Mouse (Mus musculus) heart, embryonic 13.5 days (tissue): ENCODE results near the gene Krt32. TPM values are rescaled to one million over a fixed set of nuclear protein-coding genes. Genes with fewer than 3 reads are reported as not detected.

Experiments
- ATAC-seq: fragments of 200-750 bp; cut with Nextera tagmentation; 2 replicates; pipeline ENCODE4 v1.8.0; 2017; ENCODE audit warnings: moderate TSS enrichment; ENCODE audit not compliant: insufficient number of reproducible peaks, low FRiP score, low TSS enrichment; ENCODE audit errors: extremely low read depth
- H3K27ac ChIP-seq: fragments of 300-500 bp; sonication (generic); replicated peaks from 2 replicates; pipeline ENCODE4 v1.5.1; 2015; ENCODE audit warnings: moderate library complexity, mild to moderate bottlenecking, inconsistent platforms
- H3K27me3 ChIP-seq: fragments of 300-500 bp; sonication (generic); replicated peaks from 2 replicates; pipeline ENCODE4 v1.6.1; 2015; ENCODE audit warnings: mild to moderate bottlenecking, inconsistent platforms
- H3K36me3 ChIP-seq: fragments of 300-500 bp; sonication (generic); 2 replicates; pipeline ENCODE4 v1.6.1; 2015; ENCODE audit warnings: mild to moderate bottlenecking, inconsistent platforms
- H3K4me1 ChIP-seq: fragments of 300-500 bp; sonication (generic); 2 replicates; pipeline ENCODE4 v1.6.1; 2015; ENCODE audit warnings: inconsistent platforms
- H3K4me2 ChIP-seq: fragments of 300-500 bp; sonication (generic); 2 replicates; pipeline ENCODE4 v1.6.1; 2015; ENCODE audit warnings: inconsistent platforms, mild to moderate bottlenecking, moderate library complexity
- H3K4me3 ChIP-seq: fragments of 300-500 bp; sonication (generic); 2 replicates; pipeline ENCODE4 v1.5.1; 2015; ENCODE audit warnings: moderate library complexity, mild to moderate bottlenecking, inconsistent platforms
- H3K9ac ChIP-seq: fragments of 300-500 bp; sonication (generic); 2 replicates; pipeline ENCODE4 v1.6.1; 2015; ENCODE audit warnings: inconsistent platforms, mild to moderate bottlenecking, moderate library complexity
- H3K9me3 ChIP-seq: fragments of 300-500 bp; sonication (generic); 2 replicates; pipeline ENCODE4 v1.6.1; 2016; ENCODE audit warnings: inconsistent platforms
- WGBS: fragments of 180-500 bp; shearing (Covaris S2); methylation state at CpG from one replicate; pipeline ENCODE4 v1.1.7; 2015; ENCODE audit warnings: mixed read lengths; 5-methylcytosine and 5-hydroxymethylcytosine counted together
- polyA plus RNA-seq: library from polyadenylated mRNA; unstranded; fragments of >200 nt; fragmentation: Nextera tagmentation; extraction: Ambion mirVana; gene quantifications from 2 replicates; pipeline ENCODE4 v1.2.1, GENCODE M21; 2015

Gene Krt32
- not detected in 2 replicates for polyA plus RNA-seq

DNA sequence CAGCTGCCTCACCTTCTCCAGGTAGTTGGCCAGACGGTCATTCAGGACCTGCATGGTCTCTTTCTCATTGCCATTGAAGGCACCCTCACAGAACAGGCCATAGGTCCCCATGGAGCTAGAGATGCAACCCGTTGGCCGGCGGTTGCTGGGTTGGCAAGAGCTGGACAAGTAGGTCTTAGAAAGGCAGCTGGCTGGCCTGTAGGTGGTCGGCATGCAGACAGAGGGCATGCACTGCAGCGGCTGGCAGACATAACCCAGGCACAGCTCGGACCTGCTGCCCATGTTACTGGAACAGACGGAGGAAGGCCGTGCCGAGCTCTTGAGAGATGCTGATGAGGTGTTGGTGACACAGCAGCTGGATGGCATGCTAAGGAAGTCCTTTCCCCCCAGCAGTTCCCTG lies at the start of gene Krt32:
TSS of gene Krt32 (minus strand) at position 366 of the 400 bp plus-strand sequence.
- no peaks in the 10 kb centered on the region for H3K4me1 ChIP-seq
- H3K9me3 ChIP-seq: peaks cover 2% of the 10 kb centered on the region; the same call in 1 of the 2 replicates
- no peak within 1 kb of the TSS for H3K27ac ChIP-seq
- no peak for ATAC-seq
- H3K4me3 ChIP-seq: no peak within 1 kb of the TSS
- H3K36me3 ChIP-seq: no peaks in the 10 kb centered on the region
- 85% methylated on average over 10 of the region's 10 CpGs for whole genome bisulfite sequencing
- H3K4me2 ChIP-seq: no peak within 1 kb of the TSS
- H3K9ac ChIP-seq: no peak within 1 kb of the TSS
- 0 out of 2 replicates have a peak, but pooled peaks cover 4% of the 10 kb centered on the region for H3K27me3 ChIP-seq

DNA sequence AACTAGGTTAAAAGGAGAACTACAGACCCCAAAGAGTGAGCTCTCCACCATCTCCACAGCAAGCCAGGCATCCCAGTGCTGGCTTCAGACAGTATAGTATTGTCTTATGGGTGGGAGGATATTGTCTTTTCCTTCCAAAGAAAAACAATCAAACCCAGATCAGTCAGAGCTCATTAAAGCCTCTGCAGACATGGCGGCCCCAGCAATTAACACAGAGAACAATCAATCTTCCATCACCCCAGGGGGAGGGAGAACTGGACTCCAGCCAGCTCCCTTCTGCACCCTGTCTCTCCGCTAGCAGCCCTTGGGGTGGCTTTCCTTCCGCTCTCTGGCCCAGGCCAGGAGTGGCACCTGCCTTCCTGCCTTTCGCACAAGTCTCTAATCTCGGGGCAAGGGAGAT lies 49.7 kb upstream of the Krt32 start:
- 50% methylated on average over 5 of the region's 5 CpGs for WGBS

DNA sequence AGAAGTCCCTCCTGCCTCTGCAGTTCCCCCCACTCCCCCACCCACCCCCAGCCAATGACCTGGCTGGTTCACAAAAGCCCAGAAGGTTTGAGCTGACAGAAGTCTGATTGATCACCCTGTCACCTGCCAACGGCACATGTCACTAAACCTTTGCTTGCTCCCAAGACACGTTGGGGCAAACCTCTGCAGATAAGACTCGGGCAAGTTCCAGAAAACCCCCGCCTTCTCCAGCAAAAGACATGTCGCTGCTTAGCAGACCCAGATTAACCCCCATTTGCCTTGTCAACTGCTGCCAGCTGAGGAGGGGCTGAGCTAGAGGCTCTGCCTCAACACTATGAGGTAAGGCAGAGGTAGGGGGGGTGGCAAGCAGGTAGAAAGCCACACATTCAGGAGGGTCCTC lies 48.5 kb upstream of the Krt32 start:
- no peak overlapping the region for H3K4me2 ChIP-seq
- peaks cover 22% of the 10 kb centered on the region for H3K4me1 ChIP-seq
- no peak overlapping the region for H3K4me3 ChIP-seq
- WGBS: 16% methylated on average over 5 of the region's 5 CpGs
- H3K9me3 ChIP-seq: no peaks in the 10 kb centered on the region
- H3K36me3 ChIP-seq: peaks cover 10% of the 10 kb centered on the region
- no peak for ATAC-seq
- H3K27me3 ChIP-seq: peaks cover 36% of the 10 kb centered on the region
- no peak overlapping the region for H3K27ac ChIP-seq
- no peak overlapping the region; the same call in 1 of the 2 replicates for H3K9ac ChIP-seq

More for the DNA sequence above, 49.7 kb upstream of the Krt32 start:
- Histone ChIP-seq H3K4me1 (peaks cover 19% of the 10 kb centered on the region), H3K4me3 (no peak overlapping the region), H3K27me3 (peaks cover 36% of the 10 kb centered on the region), H3K9me3 (no peaks in the 10 kb centered on the region), H3K9ac (no peak overlapping the region), H3K27ac (no peak overlapping the region), H3K4me2 (no peak overlapping the region), H3K36me3 (peaks cover 17% of the 10 kb centered on the region)
- ATAC-seq: no peak

DNA sequence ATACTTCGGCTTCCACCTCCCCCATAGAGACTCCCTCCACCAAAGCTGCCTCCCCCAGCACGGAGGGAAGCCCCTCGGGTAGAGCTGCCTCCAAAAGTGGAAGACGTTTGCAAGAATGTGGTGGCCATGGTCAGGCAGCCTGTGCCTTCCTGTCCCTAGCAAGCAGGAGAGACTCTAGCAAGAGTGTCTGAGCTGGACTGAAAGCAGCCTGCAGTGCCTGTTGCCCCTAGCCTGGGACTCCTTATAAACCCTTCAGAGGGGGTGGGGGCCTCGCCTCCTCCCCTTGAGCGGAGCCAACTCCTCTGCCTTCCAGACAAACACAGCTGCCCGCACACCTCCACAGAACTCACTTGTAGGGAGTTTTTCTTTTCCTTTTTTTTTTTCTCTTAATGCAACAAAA lies 47.7 kb upstream of the Krt32 start, which contains the start of gene Krt15:
TSS of gene Krt15 (minus strand) at position 198 of the 400 bp plus-strand sequence.
- H3K4me2 ChIP-seq: no peak within 1 kb of the TSS
- H3K4me3 ChIP-seq: no peak within 1 kb of the TSS
- peaks cover 6% of the 10 kb centered on the region for H3K36me3 ChIP-seq
- no peak within 1 kb of the TSS; the same call in 1 of the 2 replicates for H3K9ac ChIP-seq
- peaks cover 22% of the 10 kb centered on the region for H3K4me1 ChIP-seq
- no peaks in the 10 kb centered on the region for H3K9me3 ChIP-seq
- no peak for ATAC-seq
- H3K27ac ChIP-seq: no peak within 1 kb of the TSS
- peaks cover 36% of the 10 kb centered on the region for H3K27me3 ChIP-seq
- WGBS: 50% methylated on average over 7 of the region's 7 CpGs

DNA sequence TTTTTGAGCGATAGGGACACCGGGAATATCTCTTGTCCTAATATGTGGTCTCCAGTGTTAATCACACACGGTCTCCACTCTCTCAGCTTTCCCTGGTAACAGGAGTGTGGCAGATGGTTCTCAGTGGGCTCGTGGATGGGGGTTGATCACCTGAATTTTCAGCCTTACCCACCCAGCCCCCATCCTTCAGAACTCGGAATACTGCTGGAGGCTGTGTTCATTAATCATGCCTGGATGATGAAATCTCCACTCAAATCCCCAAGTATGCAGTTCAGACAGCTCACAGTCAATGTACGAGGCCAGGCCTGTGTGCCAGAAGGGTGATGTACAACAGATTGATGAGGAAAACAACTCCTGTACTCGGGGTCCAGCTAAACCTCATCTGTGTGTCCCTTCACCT lies 36.9 kb upstream of the Krt32 start:
- Histone ChIP-seq H3K27me3 (no peaks in the 10 kb centered on the region), H3K36me3 (no peaks in the 10 kb centered on the region)

DNA sequence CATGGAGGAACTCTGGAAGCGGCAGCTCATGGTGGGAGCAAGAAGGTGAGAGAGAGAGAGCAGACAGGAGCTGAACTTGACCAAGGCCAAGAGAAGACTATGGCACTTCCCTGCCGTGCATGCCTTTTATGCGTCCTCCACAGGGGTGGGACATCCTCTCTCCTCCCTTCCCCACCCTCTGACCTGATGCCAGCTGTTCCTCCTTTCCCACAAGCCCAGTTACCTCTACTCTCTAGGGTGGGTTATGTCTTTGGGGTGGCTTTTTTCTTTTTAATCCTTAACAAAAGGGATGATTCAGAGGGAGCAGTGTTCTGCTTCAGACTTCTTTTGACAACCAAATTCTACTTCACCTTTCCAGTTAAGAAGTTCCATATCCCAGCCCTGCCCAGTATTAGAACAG lies 33.4 kb upstream of the Krt32 start, which contains the start of gene Krt13:
TSS of gene Krt13 (minus strand) at position 101 of the 400 bp plus-strand sequence.
- no peak within 1 kb of the TSS for H3K4me2 ChIP-seq
- H3K9me3 ChIP-seq: no peaks in the 10 kb centered on the region
- H3K27me3 ChIP-seq: no peaks in the 10 kb centered on the region
- no peak for ATAC-seq
- H3K36me3 ChIP-seq: no peaks in the 10 kb centered on the region
- H3K4me1 ChIP-seq: peaks cover 19% of the 10 kb centered on the region
- 71% methylated on average over 3 of the region's 3 CpGs for WGBS
- no peak within 1 kb of the TSS for H3K4me3 ChIP-seq
- no peak within 1 kb of the TSS for H3K27ac ChIP-seq
- H3K9ac ChIP-seq: no peak within 1 kb of the TSS

More for the DNA sequence above, 36.9 kb upstream of the Krt32 start:
- H3K4me1 ChIP-seq: peaks cover 17% of the 10 kb centered on the region
- H3K4me3 ChIP-seq: no peak overlapping the region
- H3K27ac ChIP-seq: no peak overlapping the region
- no peak for ATAC-seq
- H3K4me2 ChIP-seq: no peak overlapping the region
- H3K9me3 ChIP-seq: no peaks in the 10 kb centered on the region
- no peak overlapping the region for H3K9ac ChIP-seq
- 71% methylated on average over 7 of the region's 7 CpGs for WGBS

DNA sequence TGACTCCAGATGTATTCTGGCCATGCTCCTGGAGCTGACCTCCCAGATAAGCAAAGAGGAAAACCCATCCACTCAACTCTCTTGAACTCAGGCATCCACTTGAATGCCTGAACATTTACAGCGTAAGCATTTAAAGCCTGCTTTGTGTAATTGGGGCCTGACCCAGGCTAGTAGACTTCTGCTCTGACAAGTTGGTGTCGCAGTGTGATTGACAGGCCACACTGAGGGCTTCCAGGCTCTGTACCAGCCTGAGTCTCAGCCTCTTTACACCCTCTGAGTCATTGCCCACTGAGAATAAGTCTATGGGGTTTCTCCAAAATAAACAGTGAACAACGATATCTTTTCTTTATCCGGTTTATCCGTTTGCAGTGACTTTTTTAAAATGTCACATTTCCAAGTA lies 32.3 kb upstream of the Krt32 start:
- peaks cover 13% of the 10 kb centered on the region for H3K4me1 ChIP-seq
- no peak overlapping the region for H3K9ac ChIP-seq
- no peak overlapping the region for H3K4me2 ChIP-seq
- ATAC-seq: no peak
- no peak overlapping the region for H3K27ac ChIP-seq
- no peaks in the 10 kb centered on the region for H3K27me3 ChIP-seq
- WGBS: 53% methylated on average over 5 of the region's 5 CpGs
- H3K36me3 ChIP-seq: no peaks in the 10 kb centered on the region
- H3K9me3 ChIP-seq: no peaks in the 10 kb centered on the region
- no peak overlapping the region for H3K4me3 ChIP-seq

DNA sequence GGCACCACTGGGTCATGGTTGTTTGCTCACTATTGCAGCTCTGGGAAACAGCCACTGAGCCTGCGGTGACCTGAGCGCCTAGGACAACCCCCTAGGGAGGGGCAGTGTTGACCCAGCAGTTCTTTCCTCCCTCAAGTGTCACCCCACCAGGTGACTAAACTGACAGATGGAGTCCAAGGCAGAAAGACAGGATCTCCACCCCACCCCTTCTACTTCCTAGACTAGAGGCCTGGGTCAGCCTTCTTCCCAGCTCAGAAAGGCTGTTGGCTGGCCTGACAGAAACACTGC lies 25.7 kb upstream of the Krt32 start:
- no peak overlapping the region for H3K27ac ChIP-seq
- H3K4me3 ChIP-seq: no peak overlapping the region
- no peaks in the 10 kb centered on the region for H3K27me3 ChIP-seq
- no peaks in the 10 kb centered on the region for H3K4me1 ChIP-seq
- 53% methylated on average over 2 of the region's 2 CpGs for WGBS
- no peaks in the 10 kb centered on the region for H3K36me3 ChIP-seq
- ATAC-seq: no peak; the same call in 1 of the 2 replicates
- H3K9ac ChIP-seq: no peak overlapping the region
- H3K4me2 ChIP-seq: no peak overlapping the region
- H3K9me3 ChIP-seq: no peaks in the 10 kb centered on the region

DNA sequence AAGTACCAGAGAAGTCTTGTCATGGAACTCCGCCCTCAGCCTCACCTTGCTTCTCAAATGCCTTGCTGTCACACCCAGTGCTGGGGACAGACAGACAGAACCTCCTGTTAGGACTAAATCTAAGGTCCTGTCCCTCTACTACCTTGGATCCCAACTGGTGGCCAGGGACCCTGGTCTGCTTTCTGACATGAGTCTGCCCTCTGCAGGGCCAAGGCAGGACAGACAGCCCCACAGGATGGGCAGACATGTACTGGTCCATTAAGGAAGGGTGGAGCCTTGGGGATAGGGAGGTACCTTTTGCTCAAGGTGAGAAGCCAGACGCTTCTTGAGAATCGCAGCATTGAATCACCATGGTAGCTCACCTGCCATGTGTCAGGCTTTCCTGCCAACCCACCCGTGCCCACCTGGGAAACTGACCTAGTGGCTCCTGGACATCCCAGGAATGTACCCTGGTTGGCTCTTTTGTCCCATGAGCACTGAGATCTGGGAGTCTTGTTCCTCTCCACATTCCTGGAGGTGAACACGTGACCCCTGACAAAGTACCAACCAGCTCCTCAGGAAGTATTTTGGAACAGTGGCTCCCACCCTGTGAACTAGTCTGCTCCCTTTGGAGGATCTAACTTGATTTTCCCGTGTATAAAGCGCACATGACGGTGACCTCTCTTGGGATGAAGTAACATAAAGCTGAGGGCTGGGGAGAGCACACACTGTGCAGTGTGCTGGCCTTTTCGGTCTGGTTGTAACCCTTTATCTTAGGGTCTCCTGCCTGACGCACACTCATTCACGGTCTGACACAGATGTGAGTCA lies 25.1 kb upstream of the Krt32 start:
- no peak overlapping the region for H3K4me2 ChIP-seq
- WGBS: 66% methylated on average over 11 of the region's 11 CpGs
- H3K36me3 ChIP-seq: no peaks in the 10 kb centered on the region
- no peak for ATAC-seq
- H3K9me3 ChIP-seq: no peaks in the 10 kb centered on the region
- H3K4me1 ChIP-seq: no peaks in the 10 kb centered on the region
- H3K27me3 ChIP-seq: no peaks in the 10 kb centered on the region
- no peak overlapping the region for H3K27ac ChIP-seq
- H3K9ac ChIP-seq: no peak overlapping the region
- no peak overlapping the region for H3K4me3 ChIP-seq

DNA sequence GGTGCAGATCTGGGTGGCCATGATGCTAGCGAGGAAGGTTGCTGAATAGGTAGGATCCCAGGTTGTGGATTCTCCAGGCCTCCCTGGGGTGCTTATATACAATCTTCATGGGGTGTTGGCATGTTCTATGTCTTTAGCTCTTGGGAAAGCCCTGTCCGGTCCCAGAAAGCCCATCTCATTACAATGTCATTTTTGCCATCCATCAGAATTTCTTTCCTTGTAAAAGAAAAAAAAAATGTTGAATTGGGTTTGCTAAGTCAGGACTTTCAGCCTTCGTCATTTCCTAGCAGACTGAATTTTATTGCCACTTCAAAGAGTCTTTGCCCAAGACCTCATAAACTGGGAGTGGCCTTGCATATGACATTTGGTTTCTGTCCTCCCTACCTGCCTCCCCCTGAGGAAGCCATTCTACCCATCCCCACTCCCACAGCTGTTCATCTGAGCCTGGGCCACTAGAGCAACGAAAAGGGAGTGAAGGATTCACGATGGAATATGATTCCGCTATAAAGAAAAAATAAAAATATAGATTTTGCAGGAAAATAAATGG lies 17.6 kb upstream of the Krt32 start, which contains the start of gene Krt36:
TSS of gene Krt36 (minus strand) at position 51 of the 547 bp plus-strand sequence.
- 77% methylated on average over 6 of the region's 6 CpGs for WGBS
- H3K9me3 ChIP-seq: no peaks in the 10 kb centered on the region
- 0 out of 2 replicates have a peak, but pooled peaks cover 2% of the 10 kb centered on the region for H3K27me3 ChIP-seq
- no peak within 1 kb of the TSS for H3K9ac ChIP-seq
- H3K4me3 ChIP-seq: no peak within 1 kb of the TSS
- no peaks in the 10 kb centered on the region for H3K4me1 ChIP-seq
- H3K4me2 ChIP-seq: no peak within 1 kb of the TSS
- H3K36me3 ChIP-seq: no peaks in the 10 kb centered on the region
- no peak for ATAC-seq
- H3K27ac ChIP-seq: no peak within 1 kb of the TSS

DNA sequence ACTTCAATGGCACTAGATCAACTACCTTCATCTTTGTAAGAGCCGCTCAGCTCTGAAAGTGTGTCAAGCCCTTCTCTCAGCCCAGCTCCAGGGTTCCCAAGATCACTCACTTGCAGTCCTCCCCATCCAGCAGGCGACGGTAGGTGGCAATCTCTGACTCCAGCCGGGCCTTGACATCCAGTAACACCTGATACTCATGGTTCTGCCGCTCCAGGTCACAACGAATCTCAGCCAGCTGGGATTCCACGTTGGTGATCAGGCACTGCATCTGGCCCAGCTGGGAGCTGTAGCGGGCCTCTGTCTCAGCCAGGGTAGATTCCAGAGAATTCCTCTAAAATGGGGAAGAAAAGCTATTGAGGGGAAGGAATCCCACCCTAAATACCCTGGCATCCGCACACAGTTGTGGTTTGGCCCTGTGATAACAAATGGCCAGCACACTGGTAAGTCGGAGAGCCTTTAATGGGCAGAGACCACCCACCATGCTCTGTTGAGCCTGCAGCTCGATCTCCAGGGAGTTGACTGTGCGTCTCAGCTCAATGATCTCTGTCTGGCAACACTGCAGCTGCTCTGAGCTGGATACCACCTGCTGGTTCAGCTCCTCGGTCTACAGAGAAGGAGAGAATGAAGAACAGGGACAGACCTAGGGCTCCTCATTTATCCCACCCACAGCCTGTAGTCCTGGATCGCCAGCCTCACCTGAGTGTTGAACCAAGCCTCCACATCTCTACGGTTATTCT lies 14.8 kb upstream of the Krt32 start:
- no peak overlapping the region for H3K9ac ChIP-seq
- H3K36me3 ChIP-seq: no peaks in the 10 kb centered on the region
- 0 out of 2 replicates have a peak, but pooled peaks cover 2% of the 10 kb centered on the region for H3K27me3 ChIP-seq
- WGBS: 41% methylated on average over 15 of the region's 15 CpGs
- no peaks in the 10 kb centered on the region for H3K4me1 ChIP-seq
- H3K9me3 ChIP-seq: no peaks in the 10 kb centered on the region
- H3K4me3 ChIP-seq: no peak overlapping the region
- no peak overlapping the region for H3K27ac ChIP-seq
- no peak for ATAC-seq
- H3K4me2 ChIP-seq: no peak overlapping the region
